Mouse (Mus musculus): ENCODE results near the gene 6430628N08Rik. TPM values are rescaled to one million over a fixed set of nuclear protein-coding genes. Genes with fewer than 3 reads are reported as not detected.

Gene 6430628N08Rik
- polyA plus RNA-seq, 1 experiment from 2014 or later, result not detected

DNA sequence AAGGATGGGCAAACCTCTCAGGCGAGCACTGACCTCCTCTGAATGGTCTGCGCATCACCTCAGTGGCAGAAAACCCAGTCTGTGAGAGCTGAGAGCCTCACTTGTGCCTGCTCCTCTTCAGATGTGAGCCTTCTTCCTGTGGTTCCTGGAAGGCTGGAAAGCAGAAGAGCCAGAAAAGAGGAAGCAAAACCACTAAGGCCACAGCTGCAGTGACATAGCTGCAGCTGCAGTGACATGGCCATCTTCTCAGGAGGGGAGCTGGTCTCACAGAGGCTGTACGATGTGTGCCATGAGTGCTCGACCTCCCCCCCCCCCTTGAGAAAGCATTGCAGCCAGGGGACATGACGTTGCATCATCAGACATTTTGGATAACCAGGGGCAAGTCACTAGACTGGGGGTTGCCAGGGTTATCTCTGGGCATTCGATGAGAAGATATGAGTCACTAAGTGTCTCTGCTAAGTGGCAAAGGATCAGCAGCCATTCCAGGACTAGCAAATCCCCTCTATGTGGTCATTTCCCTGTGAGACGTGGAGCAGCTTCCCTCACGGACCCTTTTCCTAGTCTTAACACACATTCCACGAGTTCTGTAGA, 33.1 kb upstream of the 6430628N08Rik start:
- H3K4me2 ChIP-seq (ENCODE audit: low read depth, low read length), result no peak overlapping the region
- peaks cover 29% of the 10 kb centered on the region for H3K4me1 ChIP-seq (ENCODE audit: insufficient read depth)
- H3K9me3 ChIP-seq (ENCODE audit: low read length), result no peaks in the 10 kb centered on the region
- H3K4me3 ChIP-seq (ENCODE audit: low read depth, low read length), result no peak overlapping the region
- WGBS (ENCODE audit: insufficient replicate concordance), result 56% methylated on average over 9 of the region's 9 CpGs
- H3K36me3 ChIP-seq (replicated peaks; ENCODE audit: insufficient read depth, low read length), result peaks cover 75% of the 10 kb centered on the region
- H3K27ac ChIP-seq (ENCODE audit: low read depth), result 0 out of 2 replicates have a peak overlapping the region, but pooled peaks have one; percentile 44
- ATAC-seq (peak; percentile 51), DNase-seq (peak; percentile 47)
- no peaks in the 10 kb centered on the region for H3K27me3 ChIP-seq (ENCODE audit: insufficient read depth, low read length)
- TF ChIP-seq EP300 (IDR thresholded peaks at IDR 0.05; ENCODE audit: low read depth) (no peak), CTCF (IDR thresholded peaks at IDR 0.05; ENCODE audit: low read depth) (no peak)
- no peak overlapping the region for H3K9ac ChIP-seq (replicated peaks)

DNA sequence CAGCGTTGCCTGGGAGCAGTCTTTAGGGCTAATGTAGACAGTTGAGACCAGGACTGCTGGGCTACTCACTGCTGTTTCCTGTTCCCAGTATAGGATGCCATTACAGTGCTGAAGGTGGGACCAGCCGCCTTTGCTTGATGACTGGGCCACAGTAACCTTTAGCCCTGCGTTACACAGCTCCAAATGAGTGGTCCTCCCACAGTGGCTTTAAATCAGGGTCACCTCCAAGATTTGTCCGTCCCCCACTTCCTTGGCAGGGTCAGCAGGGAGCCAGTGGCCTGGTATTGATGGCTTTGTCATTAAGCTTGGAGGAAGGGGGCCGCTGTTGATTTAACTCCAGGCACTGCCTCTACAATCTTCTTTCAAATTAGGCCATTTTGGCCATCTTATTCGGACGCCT, 27.1 kb upstream of the 6430628N08Rik start:
- TF ChIP-seq EP300 (IDR thresholded peaks at IDR 0.05; ENCODE audit: low read depth) (no peak), CTCF (IDR thresholded peaks at IDR 0.05; ENCODE audit: low read depth) (no peak)
- no peaks in the 10 kb centered on the region for H3K9me3 ChIP-seq (ENCODE audit: low read length)
- peaks cover 80% of the 10 kb centered on the region for H3K36me3 ChIP-seq (replicated peaks; ENCODE audit: insufficient read depth, low read length)
- H3K4me1 ChIP-seq (ENCODE audit: insufficient read depth), result no peaks in the 10 kb centered on the region
- H3K4me3 ChIP-seq (ENCODE audit: low read depth, low read length), result no peak overlapping the region
- no peak for DNase-seq
- H3K27ac ChIP-seq (ENCODE audit: low read depth), result no peak overlapping the region
- H3K4me2 ChIP-seq (ENCODE audit: low read depth, low read length), result no peak overlapping the region
- 88% methylated on average over 7 of the region's 7 CpGs for WGBS (ENCODE audit: insufficient replicate concordance)
- no peak for ATAC-seq
- no peaks in the 10 kb centered on the region for H3K27me3 ChIP-seq (ENCODE audit: insufficient read depth, low read length)
- H3K9ac ChIP-seq (replicated peaks), result no peak overlapping the region

DNA sequence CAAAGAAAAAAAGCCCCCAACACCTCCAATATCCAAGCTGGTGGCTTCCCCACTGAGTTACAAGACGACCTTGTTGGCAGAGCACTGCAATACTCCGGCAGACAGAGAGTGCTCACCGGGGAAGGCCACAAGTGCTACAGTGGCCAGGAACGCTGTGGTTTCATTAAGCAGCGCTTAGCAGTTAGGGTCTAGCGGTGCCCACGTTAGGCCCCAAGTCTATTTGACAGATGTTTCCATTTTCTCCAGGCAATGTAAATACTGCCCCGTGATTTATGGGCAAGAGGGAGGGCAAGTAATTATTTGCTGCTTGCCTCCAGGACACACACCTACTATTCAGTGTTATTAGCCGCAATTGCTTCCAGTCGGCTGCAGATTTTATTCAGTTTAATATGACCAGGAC, 26.6 kb upstream of the 6430628N08Rik start:
- Histone ChIP-seq H3K9me3 (ENCODE audit: low read length) (no peaks in the 10 kb centered on the region), H3K4me2 (ENCODE audit: low read depth, low read length) (no peak overlapping the region), H3K4me1 (ENCODE audit: insufficient read depth) (no peaks in the 10 kb centered on the region), H3K27me3 (ENCODE audit: insufficient read depth, low read length) (no peaks in the 10 kb centered on the region), H3K9ac (replicated peaks) (no peak overlapping the region), H3K27ac (ENCODE audit: low read depth) (no peak overlapping the region), H3K4me3 (ENCODE audit: low read depth, low read length) (no peak overlapping the region), H3K36me3 (replicated peaks; ENCODE audit: insufficient read depth, low read length) (peaks cover 84% of the 10 kb centered on the region)
- 77% methylated on average over 10 of the region's 10 CpGs for WGBS (ENCODE audit: insufficient replicate concordance)
- DNase-seq (no peak), ATAC-seq (no peak)
- no peak for TF ChIP-seq EP300 (IDR thresholded peaks at IDR 0.05; ENCODE audit: low read depth)
- no peak for TF ChIP-seq CTCF (IDR thresholded peaks at IDR 0.05; ENCODE audit: low read depth)

DNA sequence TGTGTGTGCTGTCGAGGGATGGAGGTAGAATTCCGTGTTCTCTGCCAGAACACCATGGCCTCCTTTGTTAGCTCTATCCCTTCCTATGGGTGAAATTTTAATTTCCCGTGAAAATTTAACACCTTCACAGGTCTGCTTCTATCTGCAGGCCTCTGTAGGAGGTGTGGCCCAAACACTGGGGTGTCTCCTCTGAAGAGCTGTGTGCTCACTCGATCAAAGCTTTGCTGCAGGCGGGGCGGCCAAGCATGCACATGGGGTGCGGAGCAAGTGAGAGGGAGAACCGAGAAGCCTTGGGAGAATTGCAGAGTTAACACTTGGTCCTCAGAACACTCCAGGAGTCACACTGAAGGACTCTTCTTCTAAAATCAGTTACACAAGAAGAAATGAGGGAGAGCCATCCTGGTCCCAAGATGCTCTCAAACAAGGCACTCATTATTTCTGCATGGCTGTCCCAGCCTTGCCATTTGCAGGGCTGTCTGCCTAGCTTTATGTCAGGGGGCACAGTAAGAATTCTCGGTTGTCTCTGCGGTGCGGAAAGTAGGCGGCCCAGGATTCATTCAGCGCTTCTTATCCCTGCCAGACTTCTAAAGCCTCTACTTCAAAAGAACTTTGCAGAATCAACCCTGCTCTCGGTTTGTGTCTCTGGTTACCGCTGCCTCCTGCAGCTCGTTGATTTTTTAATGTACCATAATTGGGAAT, 20.8 kb upstream of the 6430628N08Rik start:
- Histone ChIP-seq H3K9me3 (ENCODE audit: low read length) (no peaks in the 10 kb centered on the region), H3K9ac (replicated peaks) (no peak overlapping the region), H3K27ac (ENCODE audit: low read depth) (no peak overlapping the region), H3K36me3 (replicated peaks; ENCODE audit: insufficient read depth, low read length) (peaks cover 84% of the 10 kb centered on the region), H3K27me3 (ENCODE audit: insufficient read depth, low read length) (no peaks in the 10 kb centered on the region), H3K4me1 (ENCODE audit: insufficient read depth) (no peaks in the 10 kb centered on the region), H3K4me3 (ENCODE audit: low read depth, low read length) (no peak overlapping the region), H3K4me2 (ENCODE audit: low read depth, low read length) (no peak overlapping the region)
- DNase-seq (no peak), ATAC-seq (no peak)
- TF ChIP-seq CTCF (IDR thresholded peaks at IDR 0.05; ENCODE audit: low read depth) (no peak), EP300 (IDR thresholded peaks at IDR 0.05; ENCODE audit: low read depth) (no peak)
- WGBS (ENCODE audit: insufficient replicate concordance), result 78% methylated on average over 16 of the region's 16 CpGs

DNA sequence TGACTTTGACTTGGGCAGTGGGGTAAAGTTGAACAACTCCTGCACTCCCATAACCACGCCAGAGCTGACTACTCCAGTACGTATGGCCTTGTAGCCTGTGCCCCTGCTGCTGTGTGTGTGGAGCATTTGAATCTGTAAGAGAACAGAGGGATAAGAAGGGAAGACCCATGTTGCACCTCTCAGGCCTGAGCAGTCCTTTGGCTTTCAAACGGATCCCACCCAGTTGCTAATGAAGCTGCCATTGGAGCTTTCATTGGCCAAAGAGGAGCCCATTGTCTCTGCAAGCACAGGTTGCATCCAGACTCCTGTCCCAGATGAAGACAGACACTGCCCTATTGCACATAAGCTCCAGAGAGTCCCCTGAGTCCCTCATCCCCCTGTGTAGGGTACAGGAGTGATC, 17.2 kb upstream of the 6430628N08Rik start:
- 91% methylated on average over 3 of the region's 3 CpGs for WGBS (ENCODE audit: insufficient replicate concordance)
- H3K27me3 ChIP-seq (ENCODE audit: insufficient read depth, low read length), result no peaks in the 10 kb centered on the region
- no peaks in the 10 kb centered on the region for H3K9me3 ChIP-seq (ENCODE audit: low read length)
- ATAC-seq (no peak), DNase-seq (no peak)
- H3K4me3 ChIP-seq (ENCODE audit: low read depth, low read length), result no peak overlapping the region
- TF ChIP-seq EP300 (IDR thresholded peaks at IDR 0.05; ENCODE audit: low read depth), result no peak
- no peak for TF ChIP-seq CTCF (IDR thresholded peaks at IDR 0.05; ENCODE audit: low read depth)
- H3K9ac ChIP-seq (replicated peaks), result no peak overlapping the region
- peaks cover 90% of the 10 kb centered on the region for H3K36me3 ChIP-seq (replicated peaks; ENCODE audit: insufficient read depth, low read length)
- H3K4me1 ChIP-seq (ENCODE audit: insufficient read depth), result no peaks in the 10 kb centered on the region
- no peak overlapping the region for H3K4me2 ChIP-seq (ENCODE audit: low read depth, low read length)
- no peak overlapping the region for H3K27ac ChIP-seq (ENCODE audit: low read depth)

DNA sequence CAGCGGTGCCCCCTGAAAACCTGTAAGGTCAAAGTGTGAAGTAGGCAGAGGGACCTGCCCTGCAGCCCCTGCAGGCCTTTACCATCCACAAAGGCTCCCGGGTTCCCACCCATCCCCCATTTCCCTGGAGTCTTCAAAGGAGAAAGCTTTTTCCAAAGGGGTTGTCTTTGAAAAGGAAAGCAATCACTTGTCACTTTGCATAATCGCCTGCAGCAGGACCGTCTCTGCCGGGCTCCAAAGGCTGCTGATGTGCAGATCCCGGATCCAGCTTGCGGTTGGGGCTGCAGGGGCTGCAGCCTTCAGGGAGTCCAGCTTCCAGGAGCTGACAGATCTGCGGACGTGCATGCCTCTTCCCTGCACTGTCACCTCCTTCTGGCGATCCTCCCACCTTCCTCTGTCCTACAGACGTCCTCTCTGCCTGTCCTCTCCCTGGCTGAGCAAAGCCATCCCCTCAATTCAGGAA, 12.2 kb upstream of the 6430628N08Rik start:
- Histone ChIP-seq H3K9ac (replicated peaks) (no peak overlapping the region), H3K36me3 (replicated peaks; ENCODE audit: insufficient read depth, low read length) (peaks cover 43% of the 10 kb centered on the region), H3K9me3 (ENCODE audit: low read length) (no peaks in the 10 kb centered on the region), H3K27ac (ENCODE audit: low read depth) (no peak overlapping the region), H3K4me1 (ENCODE audit: insufficient read depth) (no peaks in the 10 kb centered on the region), H3K4me2 (ENCODE audit: low read depth, low read length) (no peak overlapping the region), H3K27me3 (ENCODE audit: insufficient read depth, low read length) (no peaks in the 10 kb centered on the region), H3K4me3 (ENCODE audit: low read depth, low read length) (no peak overlapping the region)
- no peak for DNase-seq
- WGBS (ENCODE audit: insufficient replicate concordance), result 38% methylated on average over 11 of the region's 11 CpGs
- no peak for ATAC-seq
- TF ChIP-seq CTCF (IDR thresholded peaks at IDR 0.05; ENCODE audit: low read depth) (no peak), EP300 (IDR thresholded peaks at IDR 0.05; ENCODE audit: low read depth) (no peak)

Measured in liver, postnatal 0 days (tissue).